Mouse (Mus musculus): ENCODE measurements around the gene Nexn. TPM values are rescaled to one million over a fixed set of nuclear protein-coding genes. Genes with fewer than 3 reads are reported as not detected.

Nexn gene
- total RNA-seq, 4 experiments from 2014 or later = 0.65 to 2.9 (median 1.3) TPM

DNA sequence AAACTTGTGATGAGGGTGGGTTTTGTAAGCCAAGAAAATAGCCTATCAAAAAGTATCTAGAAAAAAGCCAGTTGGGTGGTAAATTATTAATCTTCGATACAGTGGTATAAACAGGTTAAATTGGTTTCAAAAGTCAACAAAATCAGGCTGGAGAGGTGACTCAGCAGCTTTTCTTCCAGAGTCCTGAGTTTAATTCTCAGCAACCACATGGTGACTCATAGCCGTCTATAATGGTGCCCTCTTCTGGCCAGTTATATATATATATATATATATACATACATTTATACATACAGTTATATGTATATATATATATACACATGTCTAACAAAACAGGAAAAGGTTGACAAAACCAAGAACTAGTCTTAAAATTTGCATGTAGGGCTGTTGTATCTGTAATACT lies 27.3 kb downstream of the Nexn start:
- no peak for DNase-seq (ENCODE audit: low spot score in 2 of 2)

DNA sequence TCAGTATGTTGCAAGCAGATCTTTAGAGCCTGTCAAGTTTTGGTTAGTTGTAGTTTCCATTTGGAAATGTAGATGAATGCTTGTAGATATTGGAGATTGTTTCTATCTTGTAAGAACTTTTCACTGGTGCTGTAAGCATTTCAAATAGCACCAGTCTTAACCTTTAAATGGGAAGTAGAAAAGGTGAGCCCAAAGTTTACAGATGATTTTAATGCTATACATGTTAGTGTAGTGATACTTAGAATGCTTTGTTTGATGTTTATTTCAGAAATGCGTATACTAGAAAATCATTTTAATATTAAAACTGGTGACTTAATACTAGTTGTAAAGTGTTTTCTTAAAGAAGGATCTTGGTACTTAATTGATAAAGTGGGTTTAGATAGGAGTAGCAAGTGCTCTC lies 30.3 kb downstream of the Nexn start:
- DNase-seq (ENCODE audit: low spot score in 2 of 2) = no peak

GRCm38 (mm10) chr3:152235238-152235637 lies 30.9 kb downstream of the Nexn start:
- no peak for DNase-seq (ENCODE audit: low spot score in 2 of 2)

- DNase-seq (ENCODE audit: low spot score in 2 of 2) = no peak
Observed at GRCm38 (mm10) chr3:152231333-152232100, 34.6 kb downstream of the Nexn start.

- no peak for DNase-seq (ENCODE audit: low spot score in 2 of 2)
Observed at GRCm38 (mm10) chr3:152229271-152229670, 36.9 kb downstream of the Nexn start.

DNA sequence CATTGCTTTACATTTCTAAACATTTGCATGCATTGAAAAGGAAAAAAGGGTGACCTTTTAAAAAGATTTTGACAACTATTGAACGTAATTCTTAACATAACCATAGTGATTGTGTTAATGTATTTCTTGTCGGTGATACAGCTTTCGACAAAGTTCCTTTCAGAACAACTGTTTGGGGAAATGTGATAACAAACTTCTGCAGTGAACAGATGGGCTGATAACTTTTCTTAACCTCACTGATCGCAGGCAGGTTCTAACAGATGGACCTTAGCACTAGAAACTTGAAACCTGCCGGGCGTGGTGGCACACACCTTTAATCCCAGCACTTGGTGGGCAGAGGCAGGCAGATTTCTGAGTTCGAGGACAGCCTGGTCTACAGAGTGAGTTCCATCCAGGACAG lies 37.3 kb downstream of the Nexn start:
- DNase-seq (ENCODE audit: low spot score in 2 of 2) = no peak

DNA sequence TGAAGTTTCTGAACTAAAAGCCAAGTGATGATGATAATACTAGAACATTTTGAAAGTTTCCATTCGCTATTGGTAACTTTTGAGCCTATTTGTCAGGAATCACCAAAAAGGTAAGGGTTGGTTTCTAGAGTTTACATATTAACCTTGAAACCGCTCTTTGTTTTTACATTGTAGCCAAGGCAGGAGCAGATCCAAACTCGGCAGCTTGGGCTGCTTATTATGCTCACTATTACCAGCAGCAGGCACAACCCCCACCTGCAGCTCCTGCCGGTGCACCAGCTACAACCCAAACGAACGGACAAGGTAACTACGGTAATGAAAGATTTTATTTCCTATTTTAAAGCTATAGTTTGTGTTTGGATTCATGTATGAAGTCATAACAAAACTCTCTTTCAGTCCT lies 40.2 kb downstream of the Nexn start:
- no peak for DNase-seq (ENCODE audit: low spot score in 2 of 2)

DNA sequence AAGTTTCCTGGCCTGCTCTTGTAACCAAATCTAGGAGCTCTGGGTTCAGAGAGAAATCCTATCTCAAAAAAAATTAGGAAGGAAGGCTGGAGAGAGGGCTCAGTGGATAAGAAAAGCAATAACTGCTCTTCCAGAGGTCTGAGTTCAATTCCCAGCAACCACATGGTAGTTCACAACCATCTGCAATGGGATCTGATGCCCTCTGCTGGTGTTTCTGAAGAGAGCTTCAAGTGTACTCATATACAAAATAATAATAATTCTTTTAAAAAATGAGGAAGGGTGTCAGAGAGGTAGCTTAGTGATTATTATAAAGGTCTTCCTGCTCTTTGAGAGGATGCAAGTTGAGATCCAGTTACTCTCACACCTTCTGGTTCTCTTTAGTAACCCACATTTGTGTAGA lies 41.2 kb downstream of the Nexn start:
- DNase-seq (ENCODE audit: low spot score in 2 of 2) = no peak

DNA sequence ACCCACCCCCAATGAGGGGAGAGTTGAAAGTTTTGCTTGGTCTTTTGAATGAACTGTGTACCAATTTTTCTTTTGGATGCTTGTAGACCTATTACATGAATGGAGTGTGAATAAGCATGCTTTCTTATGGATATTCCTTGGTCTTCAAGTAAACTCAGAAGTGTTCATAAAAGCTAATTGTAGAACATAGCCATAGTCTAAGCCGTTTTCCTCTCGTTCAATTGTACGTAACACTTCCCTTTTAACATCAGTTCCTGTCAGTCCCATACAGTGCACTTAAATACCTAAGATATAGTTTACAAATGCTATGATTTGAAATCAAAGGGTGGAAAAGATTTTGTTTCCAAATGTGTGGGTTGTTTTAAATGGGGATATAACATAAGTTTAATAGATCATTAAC lies 52.7 kb downstream of the Nexn start:
- no peak for DNase-seq (ENCODE audit: low spot score in 2 of 2)

GRCm38 (mm10) chr3:152211731-152212279 lies 54.3 kb downstream of the Nexn start:
- no peak for DNase-seq (ENCODE audit: low spot score in 2 of 2)

- DNase-seq (ENCODE audit: low spot score in 2 of 2) = peak; percentile 58 to 68
Observed at GRCm38 (mm10) chr3:152210728-152211391, 55.3 kb downstream of the Nexn start.

- DNase-seq (ENCODE audit: low spot score in 2 of 2) = peak; percentile 99
Observed at GRCm38 (mm10) chr3:152209967-152210634, 56.0 kb downstream of the Nexn start, which contains the start of the genes Dnajb4 and Fubp1. Gene Dnajb4, minus strand, starts transcription at chr3:152210302. Gene Fubp1, plus strand, starts transcription at chr3:152210422.

DNA sequence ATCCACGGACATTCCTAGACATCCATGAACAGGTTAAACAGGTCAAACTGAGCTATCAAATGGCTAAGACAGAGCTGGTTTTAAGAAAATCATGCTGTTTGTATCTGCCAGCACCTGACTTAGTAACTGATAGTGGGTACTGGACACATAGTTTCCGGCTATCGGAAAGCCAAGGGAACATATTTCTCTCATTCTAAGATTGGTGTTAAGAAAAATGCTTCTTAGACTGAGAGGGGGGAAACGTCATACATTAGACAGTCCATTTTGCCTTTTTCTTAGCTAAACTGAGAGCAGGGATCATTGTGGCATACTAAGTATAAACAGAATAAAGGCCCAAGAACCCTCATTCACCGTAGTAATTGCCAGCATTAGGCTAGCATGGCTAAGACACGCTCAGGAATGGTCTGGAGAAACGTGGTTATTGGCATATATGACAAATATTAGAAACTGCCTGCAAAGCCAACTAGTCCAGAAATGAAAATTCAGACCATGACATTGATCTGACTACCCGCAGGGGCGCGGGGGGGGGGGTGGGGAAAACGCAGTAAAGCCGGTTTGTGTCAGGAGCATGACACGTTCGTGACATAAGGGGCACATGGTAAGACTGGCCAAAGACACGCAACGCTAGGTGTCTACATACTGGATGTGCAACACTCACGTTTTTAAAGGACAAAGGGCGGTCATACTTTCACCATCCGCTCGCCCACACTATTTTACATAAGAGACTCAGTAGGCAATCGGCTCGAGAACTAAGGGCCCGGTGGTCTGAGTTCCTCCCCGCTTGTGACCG lies 56.8 kb downstream of the Nexn start:
- no peak for DNase-seq (ENCODE audit: low spot score in 2 of 2)

DNA sequence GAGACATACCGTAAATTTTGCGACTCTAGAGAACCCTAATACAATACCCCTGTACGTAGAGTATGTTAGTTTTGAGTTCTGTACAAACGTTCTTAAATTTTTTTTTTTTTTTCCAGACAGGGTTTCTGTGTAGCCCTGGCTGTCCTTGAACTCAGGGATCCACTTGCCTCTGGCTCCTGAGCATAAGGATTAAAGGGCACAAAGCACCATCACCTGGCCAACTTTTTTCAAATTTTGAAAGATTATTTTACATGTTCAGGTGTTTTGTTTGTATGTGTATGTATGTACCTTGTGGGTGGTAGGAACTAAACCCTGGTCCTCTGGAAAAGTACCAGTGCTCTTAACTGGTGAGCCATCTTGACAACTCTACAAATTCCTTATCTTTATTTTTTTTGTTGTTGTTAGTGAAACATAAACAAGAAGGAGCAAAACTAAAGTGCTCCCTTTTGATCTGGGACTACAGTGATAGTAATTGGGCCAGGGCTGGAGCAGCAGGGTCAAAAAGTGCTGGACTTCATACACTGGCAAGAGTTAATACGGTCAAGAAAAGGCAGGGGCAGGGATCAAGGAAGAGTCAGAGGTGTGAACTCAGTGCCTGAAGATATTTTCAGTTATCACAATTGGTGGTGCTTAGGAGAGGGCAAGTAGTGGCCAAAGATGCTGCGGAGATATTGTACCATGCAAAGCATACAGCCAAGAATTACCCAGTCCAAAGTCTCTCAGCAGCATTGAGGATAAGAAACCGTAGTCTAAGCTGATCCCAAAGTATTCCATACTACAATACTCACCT lies 57.9 kb downstream of the Nexn start:
- DNase-seq (ENCODE audit: low spot score in 2 of 2) = no peak

GRCm38 (mm10) chr3:152207156-152207555 lies 59.0 kb downstream of the Nexn start:
- no peak for DNase-seq (ENCODE audit: low spot score in 2 of 2)

DNA sequence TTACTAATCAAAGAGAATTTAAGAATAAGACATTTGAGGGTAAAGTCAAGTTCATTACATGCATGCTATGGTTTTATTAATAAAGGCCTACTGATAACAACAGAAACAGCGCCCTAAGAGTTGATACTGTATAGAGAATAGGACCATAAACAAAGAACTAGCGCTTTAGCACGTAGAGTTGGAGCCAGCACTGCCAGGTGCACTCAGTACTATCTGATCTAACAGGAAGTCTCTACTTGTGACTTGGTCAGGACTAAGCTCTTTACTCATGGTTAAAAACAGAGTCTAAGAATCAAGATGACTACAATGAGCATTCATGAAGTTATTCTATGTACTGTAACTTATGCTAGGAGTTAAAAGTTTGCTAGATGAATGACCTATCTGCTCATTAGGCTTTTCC lies 61.6 kb downstream of the Nexn start:
- no peak for DNase-seq (ENCODE audit: low spot score in 2 of 2)

DNA sequence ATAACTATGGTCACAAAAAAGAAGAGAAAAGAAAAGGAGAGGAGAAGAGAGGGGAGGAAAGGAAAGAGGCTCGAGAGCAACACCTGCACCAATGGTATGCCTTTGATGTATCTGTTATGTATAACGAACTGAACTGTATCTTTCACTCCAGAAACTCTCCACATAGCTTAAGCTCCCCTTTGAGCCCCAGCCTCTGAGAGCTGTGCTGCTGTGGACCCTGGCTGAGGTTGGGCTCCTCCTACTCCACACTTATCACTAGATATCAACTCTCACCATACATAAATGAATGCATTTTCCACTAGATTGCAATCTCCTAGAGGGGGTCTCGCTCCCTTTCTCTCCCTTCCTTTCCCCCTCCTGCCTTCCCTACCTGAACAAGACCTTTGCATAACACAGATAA lies 62.2 kb downstream of the Nexn start:
- no peak for DNase-seq (ENCODE audit: low spot score in 2 of 2)

- no peak for DNase-seq (ENCODE audit: low spot score in 2 of 2)
Observed at GRCm38 (mm10) chr3:152203411-152203810, 62.7 kb downstream of the Nexn start.

DNA sequence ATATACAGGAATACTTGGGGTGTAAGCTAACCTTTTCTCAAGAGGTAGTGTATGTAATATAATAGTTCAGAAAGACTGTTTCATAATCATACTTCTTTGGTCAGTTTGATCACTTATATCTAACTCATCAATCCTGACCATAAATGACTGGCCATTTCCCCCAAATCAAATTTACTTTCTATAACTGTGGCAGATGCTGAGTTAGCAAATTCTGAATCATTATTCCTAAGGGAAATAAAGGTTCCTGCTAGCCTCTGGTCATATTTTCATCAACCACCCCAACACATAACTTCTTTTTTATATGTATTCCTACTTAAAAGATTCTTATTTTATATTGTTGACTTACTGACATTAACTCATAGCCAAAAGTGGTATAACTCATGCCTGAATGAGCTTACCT lies 63.2 kb downstream of the Nexn start:
- no peak for DNase-seq (ENCODE audit: low spot score in 2 of 2)

DNA sequence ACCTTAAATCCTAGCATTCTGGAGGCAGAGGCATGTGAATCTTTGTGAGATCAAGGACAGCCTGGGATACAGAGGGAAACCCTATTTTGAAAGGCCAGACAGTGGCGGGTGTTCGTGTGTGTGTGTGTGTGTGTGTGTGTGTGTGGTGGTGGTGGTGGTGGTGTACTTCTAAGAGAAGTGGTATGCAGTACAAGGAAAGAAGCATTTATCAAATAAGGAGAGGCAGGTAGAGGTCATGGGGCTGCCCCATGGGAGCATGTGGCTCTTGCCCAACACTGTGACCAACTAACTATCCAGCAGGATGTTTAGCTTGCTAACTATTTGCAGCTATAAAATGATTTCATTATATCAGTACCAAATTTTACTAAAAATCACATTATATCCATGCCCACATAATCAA lies 64.5 kb downstream of the Nexn start:
- DNase-seq (ENCODE audit: low spot score in 2 of 2) = no peak

All from layer of hippocampus, adult 8-10 months (tissue).